Mouse (Mus musculus) stomach, embryonic 14.5 days (tissue): ENCODE measurements at regions not wholly inside any gene's neighbourhood (a gene's known extent, or its start where the extent isn't known, plus 50 kb on each side); places are given as distances from the start of the nearest gene placed in this dataset.
A peak's percentile ranks its signal among the peaks of the same experiment; 100 is the strongest.

Source experiments
- ATAC-seq: fragments of 200-750 bp; cut with Nextera tagmentation; 2 replicates; pipeline ENCODE4 v1.8.0; 2017; ENCODE audit warnings: low read depth, moderate TSS enrichment; ENCODE audit not compliant: insufficient number of reproducible peaks, insufficient read depth, low FRiP score
- H3K27ac ChIP-seq: fragments of 300-500 bp; sonication (generic); 2 replicates; pipeline ENCODE4 v1.5.1; 2014; ENCODE audit warnings: mild to moderate bottlenecking, low read length, moderate library complexity, mixed read lengths
- H3K27me3 ChIP-seq: fragments of 300-500 bp; sonication (generic); 2 replicates; pipeline ENCODE4 v1.6.1; 2014; ENCODE audit warnings: low read length, control low read depth, mixed read lengths; ENCODE audit not compliant: control insufficient read depth, insufficient read depth
- H3K36me3 ChIP-seq: fragments of 300-500 bp; sonication (generic); 2 replicates; pipeline ENCODE4 v1.6.1; 2014; ENCODE audit warnings: mild to moderate bottlenecking, control low read depth, low read length, moderate library complexity, mixed read lengths; ENCODE audit not compliant: control insufficient read depth, insufficient read depth
- H3K4me1 ChIP-seq: fragments of 300-500 bp; sonication (generic); 2 replicates; pipeline ENCODE4 v1.6.1; 2014; ENCODE audit warnings: low read length, control low read depth, mixed read lengths; ENCODE audit not compliant: control insufficient read depth, insufficient read depth
- H3K4me2 ChIP-seq: fragments of 300-500 bp; sonication (generic); replicated peaks from 2 replicates; pipeline ENCODE4 v1.6.1; 2014; ENCODE audit warnings: low read depth, low read length, control low read depth
- H3K4me3 ChIP-seq: fragments of 300-500 bp; sonication (generic); 2 replicates; pipeline ENCODE4 v1.5.1; 2014; ENCODE audit warnings: low read depth, low read length, control low read depth
- H3K9ac ChIP-seq: fragments of 300-500 bp; sonication (generic); replicated peaks from 2 replicates; pipeline ENCODE4 v1.6.1; 2014; ENCODE audit warnings: low read depth, mild to moderate bottlenecking, control low read depth, low read length, moderate library complexity, mixed read lengths
- H3K9me3 ChIP-seq: fragments of 300-500 bp; sonication (generic); 2 replicates; pipeline ENCODE4 v1.6.1; 2016; ENCODE audit warnings: low read depth, low read length, control low read depth; ENCODE audit not compliant: control insufficient read depth
- WGBS: fragments of 180-500 bp; shearing (Covaris S2); extraction: QIAGEN DNeasy Blood & Tissue Kit; methylation state at CpG from one replicate; pipeline ENCODE4 v1.1.7; 2014; 5-methylcytosine and 5-hydroxymethylcytosine counted together

- Histone ChIP-seq H3K36me3 (no peaks in the 10 kb centered on the region), H3K27me3 (no peaks in the 10 kb centered on the region), H3K9ac (no peak overlapping the region), H3K4me3 (no peak overlapping the region), H3K9me3 (no peaks in the 10 kb centered on the region), H3K4me1 (no peaks in the 10 kb centered on the region), H3K4me2 (no peak overlapping the region), H3K27ac (no peak overlapping the region)
- peak; percentile 37; the same call in 1 of the 2 replicates for ATAC-seq
- 8% methylated on average over 2 of the region's 2 CpGs for WGBS
These were observed 1085.9 kb upstream of the Nr2f1 start for GRCm38 (mm10) chr13:79285478-79285877.

DNA sequence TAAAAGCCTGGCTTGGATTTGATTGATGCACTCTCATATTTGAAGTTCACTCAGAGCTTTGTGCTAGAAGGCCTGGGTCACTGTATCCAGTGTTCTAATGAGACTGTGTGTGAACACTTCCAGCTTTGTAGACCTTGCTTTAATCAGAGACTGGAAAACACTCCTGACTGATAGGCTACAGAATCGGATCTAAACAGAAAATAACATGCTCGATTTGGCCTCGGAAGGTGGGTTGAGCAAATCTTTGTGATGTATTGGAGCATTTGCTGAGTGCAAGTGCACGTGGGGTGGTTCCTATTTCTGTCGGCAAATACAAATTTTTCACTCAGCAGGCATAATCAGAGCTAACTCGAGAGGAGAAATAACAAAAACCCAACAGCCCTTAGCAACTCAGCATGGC, 1078.2 kb upstream of the Nr2f1 start:
- H3K4me3 ChIP-seq: no peak overlapping the region
- H3K27me3 ChIP-seq: no peaks in the 10 kb centered on the region
- H3K36me3 ChIP-seq: no peaks in the 10 kb centered on the region
- no peaks in the 10 kb centered on the region for H3K4me1 ChIP-seq
- H3K9ac ChIP-seq: no peak overlapping the region
- no peak for ATAC-seq
- 19% methylated on average over 6 of the region's 6 CpGs for WGBS
- H3K4me2 ChIP-seq: no peak overlapping the region
- H3K27ac ChIP-seq: no peak overlapping the region
- H3K9me3 ChIP-seq: no peaks in the 10 kb centered on the region

DNA sequence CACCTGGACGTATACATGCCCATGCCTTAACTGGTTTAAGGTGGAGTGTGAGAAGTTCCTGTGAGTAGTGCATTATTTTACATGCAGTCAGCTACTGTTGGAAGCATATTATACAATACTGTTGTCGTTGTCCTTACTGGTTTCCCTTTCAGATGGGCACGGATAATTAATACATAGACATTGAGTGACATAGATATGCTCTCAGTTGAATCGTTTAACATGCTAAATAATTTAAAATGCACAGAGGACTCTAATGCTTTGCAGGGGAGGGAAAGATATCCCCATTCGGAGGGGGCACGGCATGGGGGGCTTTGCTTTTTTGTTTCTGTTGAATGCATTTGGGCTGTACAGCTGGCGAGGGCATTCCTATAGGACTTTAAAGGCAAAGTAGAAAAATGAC, 1077.8 kb upstream of the Nr2f1 start:
- H3K27me3 ChIP-seq: no peaks in the 10 kb centered on the region
- WGBS: 64% methylated on average over 7 of the region's 7 CpGs
- no peak overlapping the region for H3K4me3 ChIP-seq
- H3K36me3 ChIP-seq: no peaks in the 10 kb centered on the region
- H3K4me2 ChIP-seq: no peak overlapping the region
- H3K9me3 ChIP-seq: no peaks in the 10 kb centered on the region
- no peaks in the 10 kb centered on the region for H3K4me1 ChIP-seq
- H3K27ac ChIP-seq: no peak overlapping the region
- no peak overlapping the region for H3K9ac ChIP-seq
- no peak for ATAC-seq

- WGBS: 50% methylated on average over 5 of the region's 5 CpGs
- no peaks in the 10 kb centered on the region for H3K9me3 ChIP-seq
- H3K27me3 ChIP-seq: no peaks in the 10 kb centered on the region
These were observed 1055.8 kb upstream of the Nr2f1 start for GRCm38 (mm10) chr13:79255362-79255761.

GRCm38 (mm10) chr13:79252385-79252784, 1052.8 kb upstream of the Nr2f1 start:
- Histone ChIP-seq H3K27ac (no peak overlapping the region), H3K9me3 (no peaks in the 10 kb centered on the region), H3K4me3 (no peak overlapping the region), H3K36me3 (no peaks in the 10 kb centered on the region), H3K9ac (no peak overlapping the region), H3K4me2 (no peak overlapping the region), H3K27me3 (no peaks in the 10 kb centered on the region), H3K4me1 (no peaks in the 10 kb centered on the region)
- no peak for ATAC-seq
- 45% methylated on average over 5 of the region's 5 CpGs for WGBS

More at GRCm38 (mm10) chr13:79255362-79255761, 1055.8 kb upstream of the Nr2f1 start:
- Histone ChIP-seq H3K4me1 (no peaks in the 10 kb centered on the region), H3K9ac (no peak overlapping the region), H3K4me2 (no peak overlapping the region), H3K27ac (no peak overlapping the region), H3K36me3 (no peaks in the 10 kb centered on the region), H3K4me3 (no peak overlapping the region)
- no peak for ATAC-seq

- no peak for ATAC-seq
- WGBS: 94% methylated on average over 1 of the region's 1 CpGs
These were observed 1051.7 kb upstream of the Nr2f1 start for GRCm38 (mm10) chr13:79251269-79251668.

More at GRCm38 (mm10) chr13:79251269-79251668, 1051.7 kb upstream of the Nr2f1 start:
- Histone ChIP-seq H3K27ac (no peak overlapping the region), H3K27me3 (no peaks in the 10 kb centered on the region), H3K36me3 (no peaks in the 10 kb centered on the region), H3K4me3 (no peak overlapping the region), H3K4me2 (no peak overlapping the region), H3K4me1 (no peaks in the 10 kb centered on the region), H3K9me3 (no peaks in the 10 kb centered on the region), H3K9ac (no peak overlapping the region)
